Mouse (Mus musculus) lung, embryonic 16.5 days (tissue): ENCODE measurements around the gene Atraid. TPM values are rescaled to one million over a fixed set of nuclear protein-coding genes. Genes with fewer than 3 reads are reported as not detected.

ENCODE experiments used
- ATAC-seq: fragments of 200-750 bp; cut with Nextera tagmentation; 2 replicates; pipeline ENCODE4 v1.8.0; 2017; ENCODE audit warnings: low read depth, mild to moderate bottlenecking, moderate library complexity
- H3K27ac ChIP-seq: fragments of 300-500 bp; sonication (generic); 2 replicates; pipeline ENCODE4 v1.5.1; 2014; ENCODE audit warnings: mild to moderate bottlenecking, control low read depth, low read length
- H3K27me3 ChIP-seq: fragments of 300-500 bp; sonication (generic); 2 replicates; pipeline ENCODE4 v1.6.1; 2014; ENCODE audit warnings: low read depth, low read length, mixed read lengths; ENCODE audit not compliant: control insufficient read depth, insufficient read depth
- H3K36me3 ChIP-seq: fragments of 300-500 bp; sonication (generic); 2 replicates; pipeline ENCODE4 v1.6.1; 2014; ENCODE audit warnings: low read length; ENCODE audit not compliant: control insufficient read depth, insufficient read depth
- H3K4me1 ChIP-seq: fragments of 300-500 bp; sonication (generic); replicated peaks from 2 replicates; pipeline ENCODE4 v1.6.1; 2014; ENCODE audit warnings: low read length, mixed read lengths; ENCODE audit not compliant: control insufficient read depth, insufficient read depth
- H3K4me2 ChIP-seq: fragments of 300-500 bp; sonication (generic); 2 replicates; pipeline ENCODE4 v1.6.1; 2014; ENCODE audit warnings: low read depth, low read length, control low read depth
- H3K4me3 ChIP-seq: fragments of 300-500 bp; sonication (generic); 2 replicates; pipeline ENCODE4 v1.5.1; 2014; ENCODE audit warnings: mild to moderate bottlenecking, low read length, control low read depth
- H3K9ac ChIP-seq: fragments of 300-500 bp; sonication (generic); 2 replicates; pipeline ENCODE4 v1.6.1; 2014; ENCODE audit warnings: low read length, control low read depth
- H3K9me3 ChIP-seq: fragments of 300-500 bp; sonication (generic); 2 replicates; pipeline ENCODE4 v1.6.1; 2016; ENCODE audit warnings: low read length; ENCODE audit not compliant: control insufficient read depth
- WGBS: fragments of 180-500 bp; shearing (Covaris S2); extraction: QIAGEN DNeasy Blood & Tissue Kit; methylation state at CpG from one replicate; pipeline ENCODE4 v1.1.7; 2014; 5-methylcytosine and 5-hydroxymethylcytosine counted together
- polyA plus RNA-seq: library from polyadenylated mRNA; unstranded; fragments of >200 nt; fragmentation: Nextera tagmentation; extraction: Ambion mirVana; gene quantifications from 2 replicates; pipeline ENCODE4 v1.2.1, GENCODE M21; 2015

The Atraid gene
- polyA plus RNA-seq, 1 experiment from 2014 or later: 170 TPM

DNA sequence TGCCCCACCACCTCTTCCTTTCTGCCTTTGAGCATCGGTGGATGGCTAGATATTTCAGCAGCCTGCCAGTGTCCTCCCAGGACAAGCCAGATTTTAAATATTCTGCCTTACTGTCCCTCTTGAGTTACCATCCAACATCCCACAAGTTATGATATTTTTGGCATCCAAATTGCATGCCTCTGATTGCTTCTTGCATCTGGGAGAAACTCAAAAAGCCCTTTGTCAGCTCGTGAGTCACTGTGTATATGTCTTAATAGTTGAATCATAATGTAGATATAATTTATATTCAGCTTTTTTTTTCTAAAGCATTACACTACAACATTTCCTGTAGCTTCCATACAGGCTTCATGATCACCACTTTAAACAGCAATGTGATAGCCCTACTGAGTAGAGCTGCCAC is 39.0 kb downstream of the Atraid start:
- Histone ChIP-seq H3K4me3 (no peak overlapping the region), H3K4me2 (no peak overlapping the region), H3K27me3 (peaks cover 33% of the 10 kb centered on the region), H3K36me3 (no peaks in the 10 kb centered on the region), H3K27ac (no peak overlapping the region), H3K9me3 (no peaks in the 10 kb centered on the region), H3K4me1 (no peaks in the 10 kb centered on the region; the same call in 1 of the 2 replicates), H3K9ac (no peak overlapping the region)
- WGBS: 54% methylated on average over 2 of the region's 2 CpGs
- no peak for ATAC-seq

GRCm38 (mm10) chr5:31092231-31092975 is 44.3 kb downstream of the Atraid start:
- no peak overlapping the region for H3K27ac ChIP-seq
- ATAC-seq: no peak
- H3K36me3 ChIP-seq: no peaks in the 10 kb centered on the region
- peaks cover 21% of the 10 kb centered on the region for H3K4me1 ChIP-seq
- H3K9me3 ChIP-seq: no peaks in the 10 kb centered on the region
- peaks cover 82% of the 10 kb centered on the region for H3K27me3 ChIP-seq
- peak overlapping the region; percentile 62 for H3K4me2 ChIP-seq
- H3K9ac ChIP-seq: peak overlapping the region; percentile 49
- peak overlapping the region; percentile 49 for H3K4me3 ChIP-seq
- WGBS: 1% methylated on average over 50 of the region's 53 CpGs

DNA sequence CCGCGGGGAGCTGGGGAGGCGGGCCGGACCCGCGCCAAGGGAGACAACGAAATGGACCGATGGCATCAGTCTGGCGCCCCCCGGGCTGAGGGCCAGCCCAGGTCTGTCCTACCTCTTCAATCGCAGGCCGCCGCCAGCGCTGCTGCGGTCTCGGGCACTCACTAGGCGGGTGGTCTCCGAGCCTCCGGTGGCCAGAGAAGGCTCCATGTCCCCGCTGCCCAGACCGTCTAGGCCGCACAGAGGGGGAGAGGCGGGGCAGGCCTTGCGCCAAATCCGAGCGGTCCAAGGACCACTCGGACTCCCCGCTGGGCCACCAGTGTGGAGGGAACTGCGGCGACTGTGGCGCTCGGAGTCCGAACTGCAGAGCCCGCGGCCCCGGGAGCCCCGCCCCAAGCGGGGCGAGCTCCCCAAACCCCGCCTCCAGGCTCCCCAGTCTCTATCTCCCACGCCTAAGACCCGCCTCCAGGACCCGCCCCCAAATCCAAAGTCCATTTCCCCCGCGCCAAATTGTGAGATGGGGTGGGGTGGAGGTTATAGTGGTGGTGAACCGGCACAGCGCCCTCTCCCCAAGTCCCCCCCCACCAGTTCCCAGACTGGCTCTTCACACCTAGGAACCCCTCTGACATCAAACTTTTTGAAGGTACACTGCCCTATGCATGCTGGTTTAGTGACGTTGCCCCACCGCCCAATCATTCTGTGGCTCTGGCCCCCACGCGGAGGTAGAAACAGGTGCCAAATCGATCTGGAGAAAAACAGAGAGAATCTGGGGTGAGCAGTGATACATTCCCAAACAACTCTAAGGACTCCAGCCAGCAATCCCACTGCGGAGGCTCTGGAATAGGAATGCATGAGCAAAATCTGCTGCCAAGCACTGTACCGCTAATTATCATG is 45.3 kb downstream of the Atraid start:
- peaks cover 21% of the 10 kb centered on the region for H3K4me1 ChIP-seq
- H3K9ac ChIP-seq: peak overlapping the region; percentile 49
- no peaks in the 10 kb centered on the region for H3K36me3 ChIP-seq
- peak overlapping the region; percentile 62 for H3K4me2 ChIP-seq
- peak overlapping the region; percentile 49 for H3K4me3 ChIP-seq
- ATAC-seq: peak; percentile 53; the same call in 1 of the 2 replicates
- H3K9me3 ChIP-seq: no peaks in the 10 kb centered on the region
- WGBS: under 1% methylated on average over 42 of the region's 54 CpGs
- H3K27me3 ChIP-seq: peaks cover 83% of the 10 kb centered on the region
- H3K27ac ChIP-seq: no peak overlapping the region

GRCm38 (mm10) chr5:31094100-31094798 is 46.1 kb downstream of the Atraid start:
- Histone ChIP-seq H3K36me3 (no peaks in the 10 kb centered on the region), H3K4me2 (peak overlapping the region; percentile 45), H3K27ac (no peak overlapping the region), H3K9ac (no peak overlapping the region), H3K4me3 (peak overlapping the region; percentile 29), H3K4me1 (peaks cover 21% of the 10 kb centered on the region), H3K27me3 (peaks cover 78% of the 10 kb centered on the region), H3K9me3 (no peaks in the 10 kb centered on the region)
- 3% methylated on average over 29 of the region's 29 CpGs for WGBS
- no peak for ATAC-seq

- Histone ChIP-seq H3K9ac (peak overlapping the region; percentile 5; the same call in 1 of the 2 replicates), H3K27ac (no peak overlapping the region), H3K4me1 (peaks cover 21% of the 10 kb centered on the region), H3K4me3 (peak overlapping the region; percentile 29), H3K9me3 (no peaks in the 10 kb centered on the region), H3K36me3 (no peaks in the 10 kb centered on the region), H3K27me3 (peaks cover 73% of the 10 kb centered on the region), H3K4me2 (peak overlapping the region; percentile 45)
- ATAC-seq: peak; percentile 77
- WGBS: under 1% methylated on average over 59 of the region's 59 CpGs
Observed at GRCm38 (mm10) chr5:31094799-31095691, 46.9 kb downstream of the Atraid start.

DNA sequence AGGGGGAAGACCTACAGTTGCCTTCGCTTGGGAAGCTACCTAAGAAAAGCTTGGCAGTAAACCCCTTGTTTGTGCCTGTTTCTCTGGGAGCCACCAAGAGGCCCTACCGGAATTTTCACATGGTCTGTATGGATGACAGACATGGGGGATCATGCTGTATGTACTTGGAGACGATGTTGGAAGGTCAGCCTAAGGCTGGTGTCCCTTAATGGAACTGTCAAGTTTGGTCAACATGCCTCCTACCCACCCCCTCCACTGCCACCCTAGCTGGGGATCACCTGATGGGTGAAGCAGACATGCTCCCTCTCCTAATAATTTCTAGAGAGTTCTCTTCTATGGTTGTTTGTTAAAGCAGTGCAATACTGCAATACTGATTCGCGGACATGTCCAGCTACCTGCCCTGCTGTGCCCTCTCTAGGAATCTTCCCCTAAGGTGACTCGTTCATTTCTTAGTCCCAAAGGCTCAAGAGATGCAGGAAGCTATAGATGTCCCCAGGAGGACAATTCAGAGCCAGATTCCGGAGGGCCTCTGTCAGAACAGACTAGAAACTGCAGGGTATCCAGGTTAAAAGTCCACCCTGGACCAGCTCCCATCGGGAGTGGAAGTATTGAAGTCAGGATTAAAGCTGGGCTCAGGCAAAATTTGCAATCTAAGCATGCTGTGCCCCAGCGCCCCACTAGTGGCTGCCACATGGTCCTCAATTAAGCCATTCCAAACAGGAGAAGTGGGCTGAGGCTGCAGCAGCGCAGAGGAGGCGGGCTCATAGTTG is 47.8 kb downstream of the Atraid start:
- Histone ChIP-seq H3K27me3 (peaks cover 65% of the 10 kb centered on the region), H3K4me3 (peak overlapping the region; percentile 29), H3K36me3 (no peaks in the 10 kb centered on the region), H3K27ac (no peak overlapping the region), H3K9me3 (no peaks in the 10 kb centered on the region), H3K4me1 (peaks cover 21% of the 10 kb centered on the region), H3K4me2 (peak overlapping the region; percentile 45), H3K9ac (peak overlapping the region; percentile 5; the same call in 1 of the 2 replicates)
- ATAC-seq: no peak
- WGBS: 31% methylated on average over 11 of the region's 11 CpGs
